Mouse (Mus musculus) adrenal gland, adult 2 months (tissue): Measurements from ENCODE around the gene Rapgef2. TPM values are rescaled to one million over a fixed set of nuclear protein-coding genes. Genes with fewer than 3 reads are reported as not detected.

Experiments
- DNase-seq: peaks from one replicate; pipeline ENCODE4 v3.0.0; 2021
- polyA plus RNA-seq: library from polyadenylated mRNA; depleted of rRNA; stranded (reverse); fragments of >200 nt; gene quantifications from 2 replicates; pipeline ENCODE4 v1.2.3, GENCODE M21; 2012
- total RNA-seq, 2 experiments: library from RNA; stranded (reverse); gene quantifications; 2 replicates each; pipeline ENCODE4 v1.2.3; 2021

Rapgef2 gene
- total and polyA plus RNA-seq, 3 experiments = 6.9 to 20.9 (median 20.6) TPM

- DNase-seq = no peak
These were observed 118.7 kb downstream of the Rapgef2 start for GRCm38 (mm10) chr3:79167586-79167985.

GRCm38 (mm10) chr3:79161834-79162401, 124.4 kb downstream of the Rapgef2 start:
- DNase-seq = no peak

- DNase-seq = peak; percentile 32
These were observed 125.1 kb downstream of the Rapgef2 start for GRCm38 (mm10) chr3:79161093-79161723.

- no peak for DNase-seq
These were observed 128.1 kb downstream of the Rapgef2 start for GRCm38 (mm10) chr3:79158254-79158653.

GRCm38 (mm10) chr3:79153039-79153487, 133.3 kb downstream of the Rapgef2 start:
- peak; percentile 85 for DNase-seq

- no peak for DNase-seq
These were observed 140.8 kb downstream of the Rapgef2 start for GRCm38 (mm10) chr3:79145407-79146055.

GRCm38 (mm10) chr3:79144672-79145406, 141.5 kb downstream of the Rapgef2 start:
- peak; percentile 52 for DNase-seq

GRCm38 (mm10) chr3:79144085-79144484, 142.2 kb downstream of the Rapgef2 start:
- no peak for DNase-seq

- peak; percentile 84 for DNase-seq
These were observed 147.1 kb downstream of the Rapgef2 start for GRCm38 (mm10) chr3:79139245-79139644.

- DNase-seq = no peak
These were observed 147.7 kb downstream of the Rapgef2 start for GRCm38 (mm10) chr3:79138601-79139000.

- DNase-seq = peak; percentile 63
These were observed 155.3 kb downstream of the Rapgef2 start for GRCm38 (mm10) chr3:79130991-79131390.

- DNase-seq = peak; percentile 43
These were observed 157.2 kb downstream of the Rapgef2 start for GRCm38 (mm10) chr3:79129044-79129600.

GRCm38 (mm10) chr3:79127797-79128196, 158.5 kb downstream of the Rapgef2 start:
- no peak for DNase-seq

GRCm38 (mm10) chr3:79126857-79127256, 159.5 kb downstream of the Rapgef2 start:
- DNase-seq = no peak

- no peak for DNase-seq
These were observed 164.9 kb downstream of the Rapgef2 start for GRCm38 (mm10) chr3:79121391-79121790.

- no peak for DNase-seq
These were observed 166.3 kb downstream of the Rapgef2 start for GRCm38 (mm10) chr3:79119983-79120382.

- no peak for DNase-seq
These were observed 176.2 kb downstream of the Rapgef2 start for GRCm38 (mm10) chr3:79110153-79110552.

GRCm38 (mm10) chr3:79108246-79108645, 178.1 kb downstream of the Rapgef2 start:
- no peak for DNase-seq

GRCm38 (mm10) chr3:79106360-79106759, 180.0 kb downstream of the Rapgef2 start:
- DNase-seq = no peak

GRCm38 (mm10) chr3:79103604-79104003, 182.7 kb downstream of the Rapgef2 start:
- DNase-seq = no peak

GRCm38 (mm10) chr3:79101737-79102136, 184.6 kb downstream of the Rapgef2 start:
- no peak for DNase-seq

GRCm38 (mm10) chr3:79100831-79101230, 185.5 kb downstream of the Rapgef2 start:
- no peak for DNase-seq
